Mouse (Mus musculus) bone marrow macrophage, adult 2 months (primary cell): ENCODE data around the gene Acadm.

Source experiments
- CTCF ChIP-seq: IDR thresholded peaks from 2 replicates; pipeline ENCODE4 v1.5.1; 2012; ENCODE audit warnings: low read depth, mild to moderate bottlenecking, low read length, moderate library complexity
- POLR2A ChIP-seq: IDR thresholded peaks from 2 replicates; pipeline ENCODE4 v1.6.1; 2012; ENCODE audit warnings: mild to moderate bottlenecking, low read depth, low read length, borderline replicate concordance

DNA sequence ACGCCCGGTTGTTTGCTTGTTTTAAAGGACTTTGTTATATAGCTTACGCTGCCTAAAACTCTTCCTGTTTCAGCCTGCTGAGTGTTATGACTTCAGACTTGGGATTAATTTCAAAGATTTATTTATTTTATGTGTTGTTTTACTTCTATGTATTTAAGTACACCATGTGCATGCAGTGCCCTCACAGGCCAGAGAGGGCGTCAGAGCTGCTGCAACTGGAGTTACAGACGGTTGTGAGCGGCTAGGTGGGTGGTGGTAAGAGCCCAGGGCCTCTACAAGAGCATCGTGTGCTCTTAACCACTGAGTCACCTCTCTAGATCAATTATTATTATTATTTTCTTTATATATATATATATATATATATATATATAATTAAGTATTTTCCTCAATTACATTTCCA, 18.1 kb downstream of the Acadm start:
- TF ChIP-seq CTCF (no peak), POLR2A (no peak)
